Mouse (Mus musculus) lung, adult 2 months (tissue): Measurements from ENCODE around the gene Rin2.

Experiments
- CTCF ChIP-seq: fragments of 200-500 bp; IDR thresholded peaks from 2 replicates; pipeline ENCODE4 v1.5.1; 2011; ENCODE audit warnings: mild to moderate bottlenecking, low read length, control low read depth; ENCODE audit not compliant: insufficient read depth
- POLR2A ChIP-seq: fragments of 200-500 bp; IDR thresholded peaks from 2 replicates; pipeline ENCODE4 v1.6.1; 2011; ENCODE audit warnings: low read depth, mild to moderate bottlenecking, control low read depth, low read length, borderline replicate concordance; ENCODE audit errors: extremely low read depth

DNA sequence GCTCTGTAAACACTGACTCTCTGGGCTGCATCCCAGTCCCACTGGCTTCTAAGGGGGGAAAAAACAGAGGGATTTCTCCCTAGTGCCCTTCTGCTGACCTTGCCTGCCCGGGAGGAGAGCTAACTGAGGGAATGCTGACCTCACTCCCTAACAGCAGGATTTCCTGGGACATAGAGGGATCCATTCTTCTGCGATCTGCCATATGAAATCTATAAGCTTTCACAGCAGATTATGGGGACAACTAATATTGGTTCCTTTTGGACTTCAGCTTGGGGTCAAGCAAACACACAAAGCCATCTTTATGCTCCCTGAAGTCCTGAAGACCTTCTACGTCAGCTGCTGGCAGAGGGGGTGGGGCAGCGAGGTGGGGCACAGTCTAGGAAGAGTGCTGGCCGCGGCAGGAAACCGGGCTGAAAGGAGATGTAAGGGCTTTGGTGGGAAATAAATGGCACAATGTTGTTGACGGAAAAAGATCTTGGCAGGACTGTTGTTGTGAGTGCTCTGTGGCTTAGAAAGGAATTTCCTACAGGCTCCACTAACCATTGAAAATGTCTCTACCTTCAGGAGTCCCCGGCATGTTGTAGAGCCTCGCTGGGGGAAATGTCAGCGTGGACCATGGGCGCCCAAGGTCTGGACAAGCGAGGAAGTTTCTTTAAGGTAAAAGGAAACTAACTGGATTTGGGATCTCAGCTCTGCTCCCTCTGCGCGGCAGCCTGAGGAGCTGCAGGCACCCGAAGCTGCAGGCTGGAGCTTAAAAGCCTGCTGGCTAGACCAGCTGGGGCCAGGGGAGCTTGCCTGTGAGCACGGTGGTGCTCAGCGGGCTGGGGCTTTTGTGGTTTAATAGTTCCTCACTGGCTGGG, 111.0 kb downstream of the Rin2 start:
- no peak for TF ChIP-seq CTCF
- TF ChIP-seq POLR2A = peak; percentile 24; the same call in 1 of the 2 replicates
